Mouse (Mus musculus) heart, postnatal 10 days (tissue): Measurements from ENCODE around the gene Rbm12. TPM values are rescaled to one million over a fixed set of nuclear protein-coding genes. Genes with fewer than 3 reads are reported as not detected.
A peak's percentile ranks its signal among the peaks of the same experiment; 100 is the strongest.

ENCODE experiments used
- DNase-seq, 2 experiments: peaks; one replicate each; pipeline ENCODE4 v3.0.0; 2021
- intact Hi-C: fragments of 180-260 bp; cut with DNase I; formaldehyde crosslinking; loops from one replicate; pipeline ENCODE4 v1.15.1; 2025
- total RNA-seq, 2 experiments: library from RNA; stranded (reverse); gene quantifications; 2 replicates each; pipeline ENCODE4 v1.2.3; 2021

Gene Rbm12
- total RNA-seq, 2 experiments from 2014 or later = 31.5 to 33.5 TPM

DNA sequence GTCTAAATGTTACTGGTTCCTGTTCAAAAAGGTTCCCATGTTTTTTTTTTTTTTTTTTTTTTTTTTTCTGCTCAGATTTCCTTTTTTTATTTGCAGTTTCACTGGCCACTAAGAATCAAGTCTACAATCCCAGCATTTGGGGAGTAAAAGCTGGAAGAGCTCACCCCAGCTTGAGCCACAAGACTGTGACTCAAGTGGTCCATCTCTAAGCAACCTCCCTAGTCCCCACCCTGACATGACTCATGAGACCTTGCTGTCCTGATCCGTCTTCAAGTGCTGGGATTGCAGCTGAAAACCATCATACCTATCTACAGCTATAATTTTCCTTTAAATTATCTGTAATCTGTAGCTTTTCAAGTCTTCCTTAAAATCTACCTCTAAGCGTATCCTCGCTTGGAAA lies 27.2 kb downstream of the Rbm12 start:
- no peak for DNase-seq
- intact Hi-C loops = no loop called here

DNA sequence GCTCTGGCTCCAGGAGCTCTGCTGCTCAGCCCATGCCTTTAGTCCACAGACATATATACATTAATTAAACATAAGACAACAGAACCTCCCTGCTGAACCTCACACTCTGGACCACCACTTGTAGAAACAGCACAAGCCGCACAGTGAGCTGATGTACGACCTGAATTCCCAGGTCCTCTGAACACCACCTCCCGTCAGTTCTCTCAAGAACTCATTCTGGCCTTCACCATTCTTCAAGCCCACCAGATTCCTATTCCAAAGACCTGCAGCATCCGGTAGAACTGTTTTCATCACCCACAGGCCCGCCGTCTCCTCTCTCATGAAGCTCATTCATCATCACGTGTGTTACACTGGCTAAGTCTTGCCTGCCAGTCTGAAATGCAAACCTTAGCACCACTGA lies 31.4 kb downstream of the Rbm12 start:
- DNase-seq = no peak
- intact Hi-C loops = no loop called here

DNA sequence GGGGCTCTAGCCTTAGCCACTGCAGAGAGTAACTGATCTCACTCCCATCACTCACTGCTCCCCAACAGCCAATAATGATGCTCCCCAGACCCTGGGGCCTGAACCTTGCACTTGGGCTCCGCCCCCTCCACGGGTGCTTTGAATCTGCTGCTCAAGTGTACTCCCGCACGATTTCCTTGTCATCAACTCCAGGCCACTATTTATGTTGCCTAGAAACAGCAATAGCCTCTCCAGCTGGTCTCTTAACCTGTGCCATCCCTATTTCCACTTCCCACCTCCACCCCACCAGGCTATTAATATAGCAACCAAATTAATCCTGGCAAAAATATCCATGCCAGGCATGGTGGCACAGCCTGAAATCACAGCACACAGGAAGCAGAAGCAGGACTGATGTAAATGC lies 32.1 kb downstream of the Rbm12 start:
- intact Hi-C loops = no loop called here
- DNase-seq = peak; percentile 15 to 34

DNA sequence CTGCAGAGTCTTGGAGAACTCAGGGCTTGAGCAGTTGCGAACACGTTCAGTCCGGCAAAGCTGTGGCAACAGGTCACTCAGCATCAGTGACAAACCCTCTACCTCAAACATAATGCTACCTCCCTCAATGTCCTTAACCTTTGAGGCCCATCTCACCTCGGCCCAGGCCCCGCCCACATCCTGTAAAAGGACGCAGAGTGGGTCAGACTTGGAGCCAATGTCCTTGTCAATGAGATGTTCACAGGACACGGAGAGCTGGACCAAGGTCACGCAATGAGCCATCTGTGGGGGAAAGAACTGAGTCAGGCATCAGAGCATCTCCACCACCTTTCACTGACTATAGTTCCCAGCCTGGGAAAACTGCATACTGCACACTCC lies 32.6 kb downstream of the Rbm12 start:
- DNase-seq = no peak
- intact Hi-C loops = no loop called here

DNA sequence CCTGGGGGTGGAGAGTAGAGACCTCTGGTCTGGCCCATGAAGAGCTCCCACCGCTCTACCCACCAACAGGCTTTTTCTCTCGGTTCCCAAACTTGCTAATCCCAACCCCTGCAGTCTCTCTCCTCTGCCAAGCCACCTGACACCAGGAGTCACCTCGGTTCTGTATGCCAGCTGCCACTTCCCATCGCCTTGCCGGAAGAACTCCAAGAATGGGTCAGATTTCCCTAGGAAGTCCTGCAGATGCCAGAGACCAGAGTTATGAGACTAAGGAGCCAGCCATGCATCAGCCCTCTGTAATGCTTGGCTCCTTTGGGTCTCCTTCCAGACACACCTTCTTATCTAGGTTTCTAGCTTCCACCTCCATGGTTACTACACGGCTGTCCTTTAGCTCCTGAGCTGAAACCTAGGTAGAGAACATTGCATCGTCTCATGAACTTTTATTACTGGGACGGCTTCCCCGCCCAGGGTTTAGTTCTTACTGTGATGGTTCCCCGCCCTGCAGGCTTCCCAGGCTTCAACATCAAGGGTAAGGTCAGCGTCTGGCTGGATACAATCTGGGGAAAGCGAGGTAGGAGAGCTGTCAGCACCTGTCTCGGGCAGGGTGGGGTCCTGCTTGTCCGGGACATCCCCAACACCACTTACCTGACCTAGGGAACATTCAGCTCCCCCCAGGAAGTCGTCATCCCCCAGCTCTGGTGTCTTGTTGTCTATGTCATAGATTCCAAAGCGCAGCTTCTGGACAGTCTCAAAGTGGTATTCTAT lies 33.2 kb downstream of the Rbm12 start:
- DNase-seq = no peak
- intact Hi-C loops = no loop called here

DNA sequence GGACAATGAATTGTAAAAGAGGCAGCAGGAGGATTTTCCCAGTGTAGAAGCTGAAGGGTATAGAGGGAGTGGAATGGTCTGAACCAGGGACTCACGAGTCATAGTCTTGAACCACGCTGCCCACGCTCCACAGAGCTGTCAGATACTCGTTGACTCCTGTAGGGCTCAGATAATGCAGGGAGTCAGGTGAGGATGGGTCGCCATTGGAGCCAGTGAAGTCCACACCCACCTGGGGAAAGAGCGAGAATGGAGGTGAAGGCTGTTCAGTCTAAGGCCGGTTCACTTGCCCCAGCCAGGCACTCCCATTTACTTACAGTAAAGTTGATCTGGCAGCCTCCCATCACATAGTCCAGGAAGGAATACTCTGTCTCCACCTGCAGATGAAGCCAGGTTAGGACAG lies 34.3 kb downstream of the Rbm12 start:
- DNase-seq = no peak
- intact Hi-C loops = no loop called here

DNA sequence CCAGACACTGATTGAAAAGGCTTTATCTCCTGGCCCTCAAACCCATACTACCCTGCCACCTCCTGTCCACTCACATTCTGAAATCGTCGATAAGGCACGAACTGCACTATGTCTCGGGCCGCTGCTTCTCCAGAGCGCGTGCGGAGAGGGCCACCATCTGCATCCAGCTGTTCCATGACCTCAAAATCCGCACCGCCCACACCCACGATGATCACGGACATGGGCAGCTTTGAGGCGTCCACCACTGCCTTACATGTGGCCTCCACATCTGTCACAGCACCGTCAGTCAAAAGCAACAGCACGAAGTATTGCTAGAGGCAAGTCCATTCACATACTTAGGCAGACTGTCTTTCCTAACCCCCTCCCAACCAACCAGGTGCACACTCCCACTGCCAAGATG lies 38.1 kb downstream of the Rbm12 start:
- intact Hi-C loops = no loop called here
- DNase-seq = peak; percentile 53 to 63

DNA sequence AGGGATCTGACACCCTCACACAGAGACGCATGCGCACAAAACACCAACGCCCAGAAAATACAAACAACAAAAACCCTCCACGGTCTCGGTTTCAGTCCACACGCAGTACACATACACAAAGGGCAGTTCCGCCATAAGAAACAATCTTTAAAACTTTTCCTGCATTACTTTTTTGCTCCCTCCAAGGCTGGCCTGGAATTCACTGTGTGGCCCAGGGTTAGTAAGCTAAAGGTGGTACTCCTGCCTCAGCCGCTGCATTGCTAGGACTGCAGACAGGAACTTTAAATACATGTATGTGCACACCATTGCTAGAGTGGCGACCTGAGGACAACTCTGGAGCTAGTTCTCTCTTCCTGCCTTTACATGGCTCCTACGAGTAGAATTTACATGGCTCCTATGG lies 40.5 kb downstream of the Rbm12 start:
- DNase-seq = no peak
- intact Hi-C loops = no loop called here

DNA sequence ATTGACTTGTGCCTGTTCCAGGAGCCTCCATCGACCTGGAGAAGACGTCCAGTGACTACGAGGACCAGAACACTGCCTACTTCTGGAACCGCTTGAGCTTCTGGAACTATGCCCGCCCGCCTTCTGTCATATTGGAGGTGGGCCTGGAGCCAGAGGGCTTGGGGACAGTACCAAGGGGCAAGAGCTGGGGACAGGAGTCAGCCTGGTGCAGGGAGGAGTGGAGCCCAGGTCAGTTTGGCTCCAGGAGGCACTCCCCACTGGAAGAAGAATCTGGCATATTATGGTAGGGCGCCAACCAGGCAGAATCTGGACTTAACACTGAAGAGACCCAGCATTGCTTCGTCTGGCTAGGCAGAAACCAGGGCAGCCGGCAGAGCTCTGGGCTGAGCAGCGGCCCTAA lies 43.9 kb downstream of the Rbm12 start:
- intact Hi-C loops = no loop called here
- DNase-seq = no peak

DNA sequence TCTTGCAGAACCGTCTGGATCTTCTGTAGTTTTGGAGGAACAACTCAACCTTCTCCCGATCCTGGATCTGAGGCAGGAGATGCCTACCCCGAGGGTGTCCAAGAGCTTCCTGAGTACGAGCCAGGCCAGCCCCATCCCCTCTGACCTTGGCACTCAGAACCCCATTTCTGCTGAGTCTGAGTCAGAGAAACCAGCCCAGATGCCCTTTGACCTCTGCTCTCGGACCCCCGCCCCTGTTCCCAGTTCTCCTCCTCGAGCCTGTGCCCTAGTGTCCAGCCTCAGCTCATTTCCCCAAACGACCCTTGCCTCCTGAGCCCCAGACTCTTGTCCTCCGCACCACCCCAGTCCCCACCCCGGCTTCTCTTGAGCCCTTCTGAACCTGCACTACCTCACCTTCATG lies 45.7 kb downstream of the Rbm12 start:
- DNase-seq = no peak
- intact Hi-C loops = no loop called here

DNA sequence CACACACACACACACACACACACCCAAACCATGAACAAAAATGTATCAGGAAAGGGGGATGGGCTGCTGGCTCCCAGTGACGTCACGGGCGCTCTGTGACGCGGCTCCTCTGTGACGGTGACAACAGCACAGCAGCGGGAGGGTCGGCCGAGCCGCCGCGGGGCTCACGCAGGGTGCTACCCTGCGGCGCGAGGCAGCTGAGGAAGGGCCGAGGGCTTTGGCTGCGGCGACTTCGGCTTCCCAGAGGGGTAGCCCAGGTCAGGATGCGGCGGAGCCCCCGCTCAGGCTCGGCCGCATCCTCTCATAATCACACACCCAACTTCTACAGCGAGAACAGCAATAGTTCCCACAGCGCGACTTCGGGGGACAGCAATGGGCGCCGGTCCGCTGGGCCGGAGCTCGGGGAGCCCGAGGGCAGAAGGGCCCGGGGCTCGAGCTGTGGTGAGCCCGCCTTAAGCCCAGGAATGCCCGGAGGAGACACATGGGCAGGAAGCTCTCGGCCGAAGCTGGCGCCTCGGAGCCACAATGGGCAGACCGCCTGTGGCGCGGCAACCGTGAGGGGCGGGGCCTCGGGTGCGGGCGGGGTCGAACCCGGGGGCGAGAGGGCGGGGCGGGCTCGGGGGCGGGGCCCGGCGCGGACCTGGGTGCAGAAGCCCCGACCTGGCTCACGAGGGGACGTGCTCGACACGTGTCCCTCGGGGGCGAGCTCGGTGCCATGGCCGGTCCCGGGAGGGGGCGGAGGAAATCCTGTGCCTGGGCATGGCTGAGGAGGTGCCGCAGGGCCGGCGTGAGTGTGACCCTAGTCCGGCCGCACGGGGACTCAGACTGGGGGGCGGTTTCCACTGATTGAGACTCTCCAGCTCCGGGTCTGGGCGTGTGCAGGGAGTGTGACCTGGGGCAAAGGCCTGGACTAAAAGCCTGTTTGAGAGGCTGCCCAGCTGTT lies 46.4 kb downstream of the Rbm12 start, which contains the start of gene Spag4:
Gene Spag4 (plus strand): TSS at position 77 of the 943 bp plus-strand sequence.
- intact Hi-C loops = loop anchor here (2.0 kb wide), 1 partner anchor 45 kb away; the partner anchor contains the start of genes Cpne1 and Rbm12
- DNase-seq = peak; percentile 76 to 79

DNA sequence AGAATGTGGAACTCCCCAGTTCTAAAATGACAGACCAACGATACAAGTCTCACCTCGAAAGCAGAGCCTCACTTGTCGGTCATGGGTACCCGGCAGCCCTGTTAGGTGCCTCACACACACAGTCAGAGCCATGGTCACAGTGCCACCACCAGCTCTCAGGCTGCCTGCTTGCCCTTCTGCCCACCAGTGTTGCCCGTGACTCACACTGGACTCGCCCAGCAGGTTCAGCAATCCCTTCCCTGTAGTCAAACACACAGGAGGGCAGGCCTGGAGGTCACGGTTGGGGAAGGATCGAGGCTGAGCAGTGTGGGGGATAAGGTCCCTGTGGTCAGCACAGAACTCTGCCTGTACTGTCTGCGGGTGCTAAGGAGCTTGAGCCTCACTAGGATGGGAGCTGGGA lies 59.0 kb downstream of the Rbm12 start, which contains the start of gene Fer1l4:
Gene Fer1l4 (minus strand): TSS at position 132 of the 400 bp plus-strand sequence.
- no peak for DNase-seq
- intact Hi-C loops = no loop called here

DNA sequence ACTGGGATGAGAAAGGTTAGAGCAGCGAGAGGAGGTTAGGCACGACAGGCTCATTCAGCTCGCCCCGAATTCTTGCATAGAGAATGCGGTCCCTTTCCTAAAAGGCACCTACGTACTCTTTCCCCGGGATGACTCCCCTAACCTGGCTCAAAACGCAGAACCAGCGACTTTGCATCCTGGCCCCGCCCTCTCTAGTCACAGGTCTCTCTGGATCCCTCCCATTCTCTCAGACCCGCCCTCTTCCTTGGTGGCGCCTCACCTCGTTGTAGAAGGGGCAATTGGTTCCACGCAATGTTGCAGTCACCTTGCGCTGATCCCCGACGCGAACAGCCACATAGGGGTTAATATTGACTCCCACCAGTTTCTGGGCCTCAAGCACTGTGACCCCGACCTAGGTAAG lies 63.8 kb downstream of the Rbm12 start:
- intact Hi-C loops = no loop called here

DNA sequence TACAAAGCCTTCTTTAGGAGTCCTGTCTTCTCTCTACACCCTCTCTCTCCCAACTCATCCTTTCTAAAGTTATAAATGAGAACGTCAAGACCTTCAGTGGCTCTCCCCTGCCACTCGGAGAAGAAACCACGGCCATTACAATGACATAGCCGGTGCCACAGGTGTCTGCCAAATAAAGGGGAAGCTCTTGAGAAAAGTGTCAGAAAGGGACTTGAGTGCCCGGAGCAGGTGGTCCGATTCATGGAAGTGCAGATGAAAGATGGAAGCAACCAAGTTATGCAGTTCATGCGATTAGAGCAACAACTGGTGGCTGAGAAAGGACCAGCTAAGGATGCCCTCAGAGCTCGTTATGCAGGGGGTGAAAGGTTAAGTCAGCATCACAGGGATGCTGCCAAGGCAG lies 68.9 kb downstream of the Rbm12 start:
- no peak for DNase-seq
- intact Hi-C loops = no loop called here

More for the DNA sequence above, 63.8 kb downstream of the Rbm12 start:
- DNase-seq = no peak

Other genes with a start within 250 kb of the Rbm12 start
- 100 to 1,000 TPM; 184 to 197 TPM for gene Uqcc1, start 181.7 kb downstream of the Rbm12 start, total RNA-seq
- not detected for gene Gm15557, start 171.2 kb downstream of the Rbm12 start, total RNA-seq
- not detected for gene Gdf5, start 166.6 kb downstream of the Rbm12 start, total RNA-seq
- gene Cep250, start 155.5 kb downstream of the Rbm12 start, total RNA-seq = 10 to 100 TPM in 1 of 2 experiments, 1 to 10 TPM in 1; 8.8 to 11.1 TPM
- under 1 TPM; 0.27 to 0.74 TPM for gene 6430550D23Rik, start 104.0 kb downstream of the Rbm12 start, total RNA-seq
- gene Ergic3, start 103.9 kb downstream of the Rbm12 start, total RNA-seq = 10 to 100 TPM; 80.4 to 94.0 TPM
- not detected for gene Fer1l4, start 59.0 kb downstream of the Rbm12 start, total RNA-seq
- gene Spag4, start 46.8 kb downstream of the Rbm12 start, total RNA-seq = 1 to 10 TPM in 1 of 2 experiments, under 1 TPM in 1; 0.72 to 1.1 TPM
- 10 to 100 TPM; 23.0 to 23.3 TPM for gene Cpne1, start within 50 bp of the Rbm12 start, total RNA-seq
- 10 to 100 TPM; 19.7 to 19.8 TPM for gene Gm28036, start 15.1 kb upstream of the Rbm12 start, total RNA-seq
- 100 to 1,000 TPM; 316 to 323 TPM for gene Romo1, start 32.1 kb upstream of the Rbm12 start, total RNA-seq
- gene Nfs1, start 32.2 kb upstream of the Rbm12 start, total RNA-seq = 10 to 100 TPM; 59.7 to 60.7 TPM
- 100 to 1,000 TPM; 209 to 230 TPM for gene Rbm39, start 68.3 kb upstream of the Rbm12 start, total RNA-seq
- gene Phf20, start 84.5 kb upstream of the Rbm12 start, total RNA-seq = 10 to 100 TPM; 20.6 to 27.5 TPM
- 1 to 10 TPM in 1 of 2 experiments, under 1 TPM in 1; 0.81 to 1.1 TPM for gene Cnbd2, start 200.3 kb upstream of the Rbm12 start, total RNA-seq
- 10 to 100 TPM; 85.3 to 96.6 TPM for gene Scand1, start 200.7 kb upstream of the Rbm12 start, total RNA-seq